In genomic region chr10:127751548-127751947, GRCm38 (mm10) we compare ENCODE assay signal across 10 mouse cellular contexts. TPM values are rescaled to one million over a fixed set of nuclear protein-coding genes. Genes with fewer than 3 reads are reported as not detected.
A peak's percentile ranks its signal among the peaks of the same experiment; 100 is the strongest.
DNase-seq lines count a peak whose midpoint lies in the region; ATAC-seq and TF ChIP-seq lines count a peak whose summit lies in the region.
"Had no signal": no experiment of that assay in that cellular context is flagged by ENCODE, and none has a peak within 500 bp of the region (broad histone marks: within the 10 kb centered on the region; RNA-seq: fewer than 3 reads in every experiment).

Gene Gpr182 (minus strand): TSS chr10:127751732.

- peaks cover 14% of the 10 kb centered on the region for H3K36me3 ChIP-seq in intestine, postnatal 0 days (ENCODE audit: control insufficient read depth, insufficient read depth)
- peaks cover 3% of the 10 kb centered on the region; the same call in 1 of the 2 replicates for H3K36me3 ChIP-seq in intestine, embryonic 15.5 days

- 57% methylated on average over 8 of the region's 8 CpGs for WGBS in intestine, postnatal 0 days
- WGBS in intestine, embryonic 15.5 days: 38% methylated on average over 8 of the region's 8 CpGs

- no peak within 1 kb of the TSS for H3K4me3 ChIP-seq in intestine, postnatal 0 days (ENCODE audit: low read depth, low read length)
- no peak within 1 kb of the TSS for H3K4me3 ChIP-seq in intestine, embryonic 15.5 days (replicated peaks)
- H3K4me3 ChIP-seq: embryonic facial prominence, embryonic 12.5 days had no signal

- H3K9ac ChIP-seq in intestine, postnatal 0 days (ENCODE audit: low read depth, low read length): no peak within 1 kb of the TSS
- H3K9ac ChIP-seq in intestine, embryonic 15.5 days: no peak within 1 kb of the TSS
- H3K9ac ChIP-seq: embryonic facial prominence, embryonic 12.5 days had no signal

- peak; percentile 49 to 79 for DNase-seq in heart, adult 18-20 months
- DNase-seq in kidney, postnatal 10 days: peak; percentile 70
- peak; percentile 61 for DNase-seq in lung, postnatal 25 days (ENCODE audit: low spot score)
- DNase-seq in ovary, postnatal 10 days (ENCODE audit: low spot score): no peak
- DNase-seq in thymus, adult 18-20 months: no peak
- no peak for DNase-seq in embryo, embryonic 9.5 days (ENCODE audit: extremely low spot score)

- no peaks in the 10 kb centered on the region for H3K9me3 ChIP-seq in intestine, postnatal 0 days (ENCODE audit: control insufficient read depth)
- H3K9me3 ChIP-seq in intestine, embryonic 15.5 days: no peaks in the 10 kb centered on the region
- H3K9me3 ChIP-seq: embryonic facial prominence, embryonic 12.5 days; G1E had no signal

- 0 out of 2 replicates have a peak within 1 kb of the TSS, but pooled peaks have one; percentile 32 for H3K4me2 ChIP-seq in intestine, postnatal 0 days (replicated peaks; ENCODE audit: low read depth)
- no peak within 1 kb of the TSS for H3K4me2 ChIP-seq in intestine, embryonic 15.5 days (replicated peaks)

- H3K27ac ChIP-seq in intestine, postnatal 0 days (ENCODE audit: low read depth, low read length): no peak within 1 kb of the TSS
- no peak within 1 kb of the TSS for H3K27ac ChIP-seq in intestine, embryonic 15.5 days
- H3K27ac ChIP-seq: embryonic facial prominence, embryonic 12.5 days had no signal

- no peak for TF ChIP-seq CTCF in intestine, postnatal 0 days (IDR thresholded peaks at IDR 0.05; ENCODE audit: low read depth)

- H3K27me3 ChIP-seq in intestine, postnatal 0 days (replicated peaks; ENCODE audit: control insufficient read depth, insufficient read depth, low read length): no peaks in the 10 kb centered on the region
- H3K27me3 ChIP-seq in intestine, embryonic 15.5 days (replicated peaks): no peaks in the 10 kb centered on the region
- H3K27me3 ChIP-seq: embryonic facial prominence, embryonic 12.5 days had no signal

- ATAC-seq in intestine, postnatal 0 days: no peak
- no peak for ATAC-seq in intestine, embryonic 15.5 days

- peaks cover 8% of the 10 kb centered on the region; the same call in 1 of the 2 replicates for H3K4me1 ChIP-seq in intestine, postnatal 0 days (replicated peaks; ENCODE audit: control insufficient read depth, insufficient read depth, low read length)
- peaks cover 16% of the 10 kb centered on the region for H3K4me1 ChIP-seq in intestine, embryonic 15.5 days (replicated peaks)

RNA-seq across cellular contexts. Expression of gene Gpr182, which starts in this region (rescaled TPM):
- 0.81 and 1.2 TPM in 2 replicates for polyA plus RNA-seq in intestine, postnatal 0 days (2015; fragmentation: Nextera tagmentation; extraction: Ambion mirVana)
- polyA plus RNA-seq in intestine, embryonic 15.5 days (2015; fragmentation: Nextera tagmentation; extraction: Ambion mirVana): 1.8 and 2.0 TPM in 2 replicates
- total RNA-seq in heart, adult 18-20 months (2021): 1 to 10 TPM; 3.3 to 3.5 TPM
- total RNA-seq: G1E had no signal
- polyA plus RNA-seq: G1E had no signal

Comparison
In these comparisons a context has a peak if more than half of its experiments do, and no peak if none do; other contexts are left out.
1. DNase-seq: peak in heart, adult 18-20 months (2 of 2), kidney, postnatal 10 days (single experiment) and lung, postnatal 25 days (single experiment); none in ovary, postnatal 10 days (single experiment), thymus, adult 18-20 months (0 of 2) and embryo, embryonic 9.5 days (single experiment).